Mouse (Mus musculus) testis, adult 2 months (tissue): Measurements from ENCODE around the gene Pax8. TPM values are rescaled to one million over a fixed set of nuclear protein-coding genes. Genes with fewer than 3 reads are reported as not detected.

Source experiments
- H3K27ac ChIP-seq: fragments of 200-500 bp; 2 replicates; pipeline ENCODE4 v1.5.1; 2012; ENCODE audit warnings: low read depth, low read length; ENCODE audit not compliant: control insufficient read depth, insufficient read depth
- H3K27me3 ChIP-seq: fragments of 200-500 bp; 2 replicates; pipeline ENCODE4 v1.6.1; 2012; ENCODE audit warnings: mild to moderate bottlenecking, low read length, moderate library complexity; ENCODE audit not compliant: control insufficient read depth, insufficient read depth
- H3K36me3 ChIP-seq: fragments of 200-500 bp; 2 replicates; pipeline ENCODE4 v1.6.1; 2012; ENCODE audit warnings: mild to moderate bottlenecking, low read length; ENCODE audit not compliant: control insufficient read depth, insufficient read depth
- H3K4me1 ChIP-seq: fragments of 200-500 bp; 2 replicates; pipeline ENCODE4 v1.6.1; 2012; ENCODE audit warnings: low read length; ENCODE audit not compliant: control insufficient read depth, insufficient read depth
- H3K4me3 ChIP-seq: fragments of 200-500 bp; 2 replicates; pipeline ENCODE4 v1.5.1; 2012; ENCODE audit warnings: low read depth, mild to moderate bottlenecking, low read length, moderate library complexity, mixed read lengths; ENCODE audit not compliant: control insufficient read depth
- CTCF ChIP-seq: fragments of 200-500 bp; IDR thresholded peaks from 2 replicates; pipeline ENCODE4 v1.5.1; 2012; ENCODE audit warnings: low read depth, mild to moderate bottlenecking, inconsistent platforms, low read length, moderate library complexity; ENCODE audit not compliant: control insufficient read depth, insufficient read depth, insufficient replicate concordance
- POLR2A ChIP-seq: fragments of 200-500 bp; IDR thresholded peaks from 2 replicates; pipeline ENCODE4 v1.6.1; 2012; ENCODE audit warnings: low read depth, mild to moderate bottlenecking, inconsistent platforms, low read length, moderate library complexity; ENCODE audit not compliant: control insufficient read depth
- polyA plus RNA-seq: library from polyadenylated mRNA; depleted of rRNA; stranded (reverse); fragments of >200 nt; gene quantifications from 2 replicates; pipeline ENCODE4 v1.2.3, GENCODE M21; 2012; rRNA removed

Pax8 gene
- polyA plus RNA-seq = 0.12 and 2.3 TPM in 2 replicates

DNA sequence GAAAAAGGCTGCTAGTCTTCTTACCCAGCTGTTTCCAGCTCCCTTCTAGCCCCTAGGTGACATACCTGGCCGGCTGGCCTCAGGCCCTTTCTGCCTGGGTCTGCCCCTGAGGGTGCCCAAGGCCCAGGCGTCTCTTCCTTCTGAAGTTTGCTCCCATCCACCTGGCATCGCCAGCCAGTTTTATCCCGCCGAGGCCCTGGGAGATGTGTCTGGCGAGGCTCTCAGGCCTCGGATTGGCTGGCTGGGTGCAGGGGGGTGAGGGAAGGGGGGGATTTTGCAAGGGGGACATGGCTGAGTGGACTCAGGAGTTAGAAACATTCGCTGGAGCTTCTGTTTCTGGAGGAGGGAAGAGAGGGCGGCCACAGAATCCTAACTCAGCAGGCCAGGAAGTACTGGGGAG, at the start of gene Pax8:
TSS of gene Pax8 (minus strand) at position 180 of the 400 bp plus-strand sequence.
- TF ChIP-seq POLR2A = no peak
- no peak for TF ChIP-seq CTCF
- Histone ChIP-seq H3K36me3 (no peaks in the 10 kb centered on the region), H3K4me1 (peaks cover 4% of the 10 kb centered on the region; the same call in 1 of the 2 replicates), H3K27ac (no peak within 1 kb of the TSS), H3K4me3 (no peak within 1 kb of the TSS; the same call in 1 of the 2 replicates), H3K27me3 (no peaks in the 10 kb centered on the region; the same call in none of the 2 replicates)

DNA sequence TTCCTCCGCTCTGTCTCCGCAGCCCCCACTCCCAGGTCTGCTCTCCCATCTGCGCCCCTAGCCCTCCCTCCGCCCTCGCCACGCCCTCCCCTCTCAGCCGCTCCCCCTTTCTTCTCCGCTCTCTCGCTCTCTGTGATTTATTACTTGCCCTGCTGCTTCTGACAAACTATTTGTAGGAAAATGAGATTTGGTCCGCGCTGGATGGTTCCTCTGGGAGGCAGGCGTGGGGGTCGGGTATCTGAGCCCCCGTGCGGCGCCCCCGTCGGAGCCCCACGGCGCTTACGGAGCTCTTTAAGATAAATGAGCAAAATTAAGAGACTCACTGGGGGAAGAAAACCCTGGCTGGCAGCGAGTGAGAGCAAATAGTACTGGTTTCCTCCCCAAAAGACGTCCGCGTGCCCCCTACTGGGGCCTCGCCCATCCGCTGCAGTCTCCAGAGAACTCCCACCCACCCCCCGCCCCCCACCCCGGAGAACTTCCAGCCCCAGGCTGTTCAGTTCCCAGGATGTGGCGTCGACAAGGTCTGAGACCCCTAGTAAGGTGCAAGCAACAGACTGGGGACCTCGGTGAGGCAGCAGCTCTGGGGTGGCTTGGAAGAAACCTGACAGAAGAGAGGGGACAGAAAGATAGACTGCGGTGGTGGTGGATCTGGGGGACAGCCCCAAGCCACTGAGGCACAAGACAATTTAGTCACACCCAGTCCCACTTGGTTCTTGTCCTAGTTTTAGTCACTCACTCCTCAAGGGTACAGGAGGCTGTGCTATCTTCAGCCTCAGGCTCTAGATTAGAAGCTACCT, 46.2 kb upstream of the Pax8 start:
- peaks cover 6% of the 10 kb centered on the region for H3K4me1 ChIP-seq
- H3K36me3 ChIP-seq = no peaks in the 10 kb centered on the region
- H3K27me3 ChIP-seq = no peaks in the 10 kb centered on the region
- TF ChIP-seq POLR2A (no peak), CTCF (no peak)
- peak overlapping the region; percentile 50 for H3K4me3 ChIP-seq
- no peak overlapping the region for H3K27ac ChIP-seq

DNA sequence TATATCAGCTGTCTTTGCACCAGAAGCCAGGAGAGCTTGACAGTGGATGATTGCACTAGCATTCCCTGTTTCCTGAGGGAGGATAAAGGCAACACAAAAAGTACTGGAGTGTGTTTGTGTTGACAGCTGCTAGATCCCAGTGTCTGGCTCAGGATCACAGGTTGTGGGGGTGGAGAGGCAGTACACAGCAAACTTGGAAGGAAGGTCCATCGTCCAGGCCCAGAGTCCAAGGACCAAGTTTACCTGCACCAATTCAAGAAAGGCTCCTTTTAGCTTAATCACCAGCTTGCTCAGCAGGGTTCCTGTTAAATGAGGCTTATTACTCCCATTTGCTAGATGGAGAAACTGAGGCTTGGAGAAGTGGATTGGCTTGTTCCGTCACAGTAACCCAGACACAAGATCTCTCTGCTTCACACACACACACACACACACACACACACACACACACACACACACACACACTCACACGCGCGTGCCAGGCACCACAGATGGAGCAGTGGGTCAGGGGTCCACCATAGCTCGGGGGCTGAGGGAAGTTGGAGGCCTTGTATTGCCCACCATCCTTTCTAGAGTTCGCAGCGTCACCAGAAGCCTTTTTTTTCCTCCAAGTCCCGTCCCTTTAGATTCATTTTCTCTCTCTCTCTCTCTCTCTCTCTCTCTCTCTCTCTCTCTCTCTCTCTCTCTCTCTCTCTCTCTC, 45.3 kb upstream of the Pax8 start:
- no peak overlapping the region for H3K27ac ChIP-seq
- H3K36me3 ChIP-seq = no peaks in the 10 kb centered on the region
- TF ChIP-seq CTCF (no peak), POLR2A (no peak)
- peaks cover 6% of the 10 kb centered on the region for H3K4me1 ChIP-seq
- H3K27me3 ChIP-seq = no peaks in the 10 kb centered on the region
- no peak overlapping the region for H3K4me3 ChIP-seq

DNA sequence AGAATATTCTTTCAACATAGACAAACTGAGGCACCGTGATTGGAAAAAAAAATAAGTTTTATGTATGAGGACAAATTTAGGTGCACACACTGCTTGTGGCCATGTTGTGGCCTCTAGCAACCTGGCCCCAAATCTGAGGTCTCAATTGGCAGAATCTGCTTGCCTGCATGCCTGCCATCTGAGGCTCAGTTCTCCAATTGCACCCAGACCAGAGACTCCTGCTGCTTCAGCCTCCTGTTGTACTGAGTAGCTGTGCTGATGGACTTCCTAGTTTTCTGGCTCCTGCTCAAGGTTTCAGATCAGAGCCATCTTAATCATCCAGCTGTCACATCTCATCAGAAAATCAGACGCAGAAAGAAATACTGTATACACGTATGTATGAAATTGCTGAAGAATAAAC, 41.5 kb upstream of the Pax8 start:
- H3K4me3 ChIP-seq = no peak overlapping the region
- no peaks in the 10 kb centered on the region for H3K36me3 ChIP-seq
- H3K27me3 ChIP-seq = no peaks in the 10 kb centered on the region
- H3K27ac ChIP-seq = no peak overlapping the region
- TF ChIP-seq POLR2A = no peak
- no peak for TF ChIP-seq CTCF
- H3K4me1 ChIP-seq = peaks cover 6% of the 10 kb centered on the region

DNA sequence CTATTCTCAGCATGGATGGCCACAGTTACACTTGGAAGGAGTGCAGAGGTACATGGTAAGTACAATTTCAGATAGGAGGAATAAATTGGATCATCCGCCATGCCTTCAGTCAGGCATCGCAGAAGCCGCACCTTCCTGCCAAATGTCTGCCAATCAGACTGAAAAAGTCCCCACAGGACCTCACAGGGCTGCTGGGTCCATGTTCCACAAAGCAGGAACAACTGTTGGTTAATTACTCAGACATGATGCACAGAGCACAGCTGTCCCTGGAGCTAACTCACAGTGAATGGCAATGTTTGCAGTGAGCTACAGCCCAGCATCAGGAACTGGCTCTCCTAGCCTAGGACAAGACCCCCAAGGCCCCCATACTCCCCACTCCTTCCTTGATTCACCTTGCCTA, 32.0 kb upstream of the Pax8 start:
- no peaks in the 10 kb centered on the region for H3K36me3 ChIP-seq
- H3K4me3 ChIP-seq = no peak overlapping the region
- no peak overlapping the region for H3K27ac ChIP-seq
- no peaks in the 10 kb centered on the region for H3K4me1 ChIP-seq
- no peaks in the 10 kb centered on the region for H3K27me3 ChIP-seq
- TF ChIP-seq POLR2A (no peak), CTCF (no peak)

DNA sequence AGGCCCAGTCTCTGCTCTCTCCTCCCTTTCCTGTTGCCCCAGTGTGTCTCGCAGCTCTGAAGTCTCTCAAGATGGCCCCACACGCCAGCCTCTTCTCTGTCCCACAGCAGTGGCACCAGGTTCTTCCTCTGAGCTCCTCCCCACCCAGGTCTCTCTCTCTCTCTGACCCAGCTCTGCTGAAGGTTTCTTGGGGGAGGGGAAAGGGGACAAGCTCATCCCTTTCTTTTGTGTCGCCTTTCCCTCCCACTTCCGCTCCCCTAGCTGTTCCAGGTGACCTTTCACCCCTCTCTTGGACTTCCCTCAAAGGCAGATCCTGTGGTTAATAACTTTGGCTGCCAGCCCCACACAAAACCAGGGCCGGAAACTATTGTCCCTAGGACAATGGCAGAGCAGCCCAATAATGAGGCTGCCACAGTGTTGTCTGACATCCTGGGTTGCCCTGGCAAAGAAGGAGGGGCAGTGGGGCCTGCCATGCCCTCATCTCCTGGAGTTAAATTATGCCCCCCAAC, 27.6 kb upstream of the Pax8 start:
- Histone ChIP-seq H3K4me3 (no peak overlapping the region), H3K27ac (no peak overlapping the region), H3K4me1 (no peaks in the 10 kb centered on the region), H3K36me3 (no peaks in the 10 kb centered on the region), H3K27me3 (no peaks in the 10 kb centered on the region)
- no peak for TF ChIP-seq CTCF
- TF ChIP-seq POLR2A = no peak

DNA sequence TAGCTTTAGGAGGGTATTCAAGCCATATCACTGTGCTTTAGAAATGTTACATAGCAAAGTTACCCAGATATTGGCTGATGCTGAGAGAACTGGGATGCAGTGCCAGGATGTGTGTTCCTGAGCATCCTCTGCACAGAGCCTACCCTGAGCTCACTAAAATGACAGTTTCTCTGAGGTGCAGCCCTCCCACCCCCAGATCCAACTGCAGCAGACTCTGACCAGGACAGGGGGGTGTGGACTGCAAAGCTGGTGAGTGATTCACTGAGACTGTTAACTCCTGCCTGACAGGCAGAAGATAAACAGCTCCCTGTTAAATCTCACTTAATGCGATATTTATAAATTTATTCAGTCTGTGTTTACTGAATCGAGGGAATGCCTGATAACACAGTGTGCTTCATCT, 25.5 kb upstream of the Pax8 start:
- Histone ChIP-seq H3K4me1 (no peaks in the 10 kb centered on the region), H3K4me3 (no peak overlapping the region), H3K27me3 (no peaks in the 10 kb centered on the region), H3K36me3 (no peaks in the 10 kb centered on the region), H3K27ac (no peak overlapping the region)
- TF ChIP-seq CTCF (no peak), POLR2A (no peak)
